Mouse (Mus musculus) Patski (cell line): ENCODE measurements around the gene Dennd4a. TPM values are rescaled to one million over a fixed set of nuclear protein-coding genes. Genes with fewer than 3 reads are reported as not detected.

Experiments
- ATAC-seq: fragments of 100-300 bp; one replicate; pipeline ENCODE4 v1.8.0; 2021
- CTCF ChIA-PET: fragments of 350-600 bp; sonication (Branson Sonifier 250); formaldehyde crosslinking; loops from one replicate; lab custom pipeline; 2022; ENCODE audit warnings: inconsistent platforms; lab: Charles Lee
- POLR2A ChIA-PET: fragments of 350-600 bp; sonication (Branson Sonifier 250); formaldehyde crosslinking; loops from one replicate; lab custom pipeline; 2022; ENCODE audit warnings: antibody characterized with exemption, inconsistent platforms; lab: Charles Lee
- DNase-seq: peaks from one replicate; pipeline ENCODE4 v3.0.0-alpha.2; 2011; ENCODE audit warnings: low read depth, low spot score
- H3K27me3 ChIP-seq: fragments of 371-371 bp; one replicate; pipeline ENCODE4 v1.5.1; 2021
- CTCF ChIP-seq: fragments of 100-300 bp; IDR thresholded peaks from one replicate; pipeline ENCODE4 v1.5.1; 2021
- in situ Hi-C: fragments of 300-500 bp; cut with MboI; formaldehyde crosslinking; loops from 3 replicates; pipeline ENCODE4 v1.11.1; 2018; ENCODE audit warnings: low pct_unique_long_range_greater_than_20kb, mixed read lengths
- polyA plus RNA-seq: library from polyadenylated mRNA; unstranded; gene quantifications from one replicate; pipeline ENCODE4 v1.2.3, GENCODE M21; 2021

The Dennd4a gene
- polyA plus RNA-seq, 1 experiment from 2014 or later = 9.0 TPM

DNA sequence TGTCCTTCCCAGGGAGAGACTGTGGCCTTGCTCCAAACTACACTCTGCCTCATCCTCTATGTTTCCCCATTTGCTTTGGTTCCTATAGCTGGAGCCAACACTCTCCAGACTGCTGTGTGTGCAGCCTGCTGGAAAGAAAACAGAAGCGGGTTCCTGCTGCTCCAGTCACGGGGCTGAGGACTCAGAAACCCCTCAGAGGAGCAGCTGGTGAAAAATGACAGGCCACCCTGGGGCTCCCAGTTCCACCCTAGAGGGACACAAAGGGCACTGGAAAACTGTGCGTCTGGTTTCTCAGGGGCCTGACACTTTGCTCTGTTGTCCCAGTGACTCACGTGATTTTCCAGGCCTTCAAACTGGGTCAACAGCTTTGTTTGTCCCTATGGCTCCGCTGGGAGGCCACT lies 36.7 kb upstream of the Dennd4a start:
- ChIA-PET CTCF (interaction anchor here (0.8 to 3.1 kb wide), 5 partner anchors 10 to 427 kb away, joined by 3 to 6 read pairs (median 3); no protein-coding TSS in a partner anchor), POLR2A (interaction anchor here (0.7 to 1.3 kb wide), 2 partner anchors 8 to 130 kb away, joined by 3 to 5 read pairs; no protein-coding TSS in a partner anchor)
- in situ Hi-C loops = no loop called here
- no peak for DNase-seq
- TF ChIP-seq CTCF = no peak
- ATAC-seq = no peak
- no peaks in the 10 kb centered on the region for H3K27me3 ChIP-seq

DNA sequence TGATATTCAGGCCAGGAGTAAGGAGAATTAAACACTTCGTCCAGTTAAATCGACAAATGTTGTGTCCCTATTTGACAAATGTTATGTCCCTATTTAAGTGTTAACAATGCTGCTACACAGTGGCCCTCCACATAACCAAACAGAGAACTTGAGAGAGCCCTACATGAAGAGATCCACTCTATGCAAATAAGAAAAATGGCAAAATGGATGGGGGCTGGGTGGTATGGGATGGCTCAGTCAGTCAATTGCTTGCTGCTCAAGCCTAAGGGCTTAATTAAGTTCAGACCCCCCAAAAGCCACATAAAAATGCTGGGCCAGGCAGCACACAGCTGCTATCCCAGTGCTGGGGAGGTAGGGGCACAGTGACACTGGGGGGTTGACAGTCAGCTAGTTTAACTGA lies 36.3 kb upstream of the Dennd4a start:
- in situ Hi-C loops = loop anchor here (5.0 kb wide), 1 partner anchor 428 kb away; no protein-coding TSS in a partner anchor
- no peaks in the 10 kb centered on the region for H3K27me3 ChIP-seq
- ATAC-seq (no peak), DNase-seq (no peak)
- ChIA-PET CTCF (interaction anchor here (1.2 to 3.1 kb wide), 2 partner anchors 10 to 427 kb away, joined by 3 to 6 read pairs; no protein-coding TSS in a partner anchor), POLR2A (interaction anchor here (1.3 kb wide), 1 partner anchor 131 kb away, joined by 3 read pairs; no protein-coding TSS in a partner anchor)
- no peak for TF ChIP-seq CTCF

DNA sequence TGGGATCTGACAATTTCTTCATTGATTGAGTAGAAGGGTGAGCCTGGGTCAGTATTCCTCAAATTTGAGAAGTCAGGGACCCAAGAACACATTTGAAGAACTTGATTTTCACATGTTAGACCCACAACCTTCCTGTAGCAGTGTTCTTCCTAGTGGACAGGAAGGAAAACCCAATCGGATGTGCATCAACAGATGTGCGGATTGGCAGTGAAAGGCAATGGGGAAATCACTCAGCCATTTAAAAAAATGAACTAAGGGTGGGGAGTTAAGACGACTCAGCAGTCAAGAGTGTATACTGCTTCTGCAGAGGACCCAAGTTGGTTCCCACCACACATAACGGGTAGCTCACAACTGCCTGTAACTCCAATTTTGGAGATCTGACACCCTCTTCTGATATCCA lies 35.6 kb upstream of the Dennd4a start:
- POLR2A ChIA-PET = interaction anchor here (0.7 kb wide), 1 partner anchor 39 kb away, joined by 6 read pairs; no protein-coding TSS in a partner anchor
- DNase-seq (no peak), ATAC-seq (no peak)
- CTCF ChIA-PET = interaction anchor here (1.2 to 3.1 kb wide), 3 partner anchors 10 to 428 kb away, joined by 3 to 6 read pairs (median 4); no protein-coding TSS in a partner anchor
- H3K27me3 ChIP-seq = no peaks in the 10 kb centered on the region
- no peak for TF ChIP-seq CTCF
- in situ Hi-C loops = loop anchor here (5.0 kb wide), 1 partner anchor 428 kb away; no protein-coding TSS in a partner anchor

DNA sequence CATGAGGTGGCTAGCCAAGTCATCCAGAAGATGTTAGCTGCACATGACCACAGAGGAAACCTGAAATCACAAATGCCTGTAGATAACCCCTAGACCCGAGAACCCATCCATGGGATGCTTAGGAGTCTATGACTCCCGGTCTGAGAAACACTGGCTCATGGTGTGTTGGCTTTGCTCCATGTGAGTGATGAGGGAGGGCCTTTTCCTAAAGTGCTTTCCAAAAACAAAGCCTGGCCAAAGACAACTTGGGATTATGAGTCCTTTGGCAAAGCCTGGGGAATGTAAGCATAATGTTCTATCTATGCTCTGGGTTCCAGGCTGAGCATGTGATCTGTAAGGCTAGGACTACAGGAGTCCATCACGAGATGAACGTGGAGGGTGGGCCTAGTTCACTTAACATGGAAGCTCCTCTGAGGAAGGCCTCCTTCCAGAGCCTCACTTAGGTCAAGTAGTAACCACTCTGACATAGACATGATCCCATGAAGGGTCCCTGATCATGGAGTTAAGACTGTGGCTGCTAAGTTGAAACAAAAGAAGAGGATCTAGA lies 33.6 kb upstream of the Dennd4a start:
- TF ChIP-seq CTCF = no peak
- ATAC-seq (no peak), DNase-seq (no peak)
- POLR2A ChIA-PET = no interaction called here
- no peaks in the 10 kb centered on the region for H3K27me3 ChIP-seq
- in situ Hi-C loops = loop anchor here (5.0 kb wide), 1 partner anchor 430 kb away; no protein-coding TSS in a partner anchor
- CTCF ChIA-PET = no interaction called here

DNA sequence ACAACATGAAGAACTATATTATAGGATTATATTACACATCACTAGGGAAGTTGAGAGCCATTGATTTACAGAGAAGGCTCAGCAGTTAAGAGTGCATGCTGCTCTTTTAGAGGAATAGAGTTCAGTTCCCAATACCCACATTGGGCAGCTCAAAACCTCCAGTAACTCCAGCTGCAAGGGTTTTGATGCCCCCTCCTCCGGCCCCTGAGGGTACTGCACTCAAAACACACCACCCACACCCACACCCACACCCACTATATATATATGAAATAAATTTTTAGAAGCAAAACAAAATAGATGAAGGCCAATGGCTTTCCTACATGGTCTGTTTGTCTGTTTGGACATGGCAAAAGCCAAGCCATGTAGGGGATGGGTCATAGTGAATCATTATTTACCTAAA lies 33.0 kb upstream of the Dennd4a start:
- DNase-seq (no peak), ATAC-seq (no peak)
- in situ Hi-C loops = loop anchor here (5.0 kb wide), 1 partner anchor 431 kb away; no protein-coding TSS in a partner anchor
- no peaks in the 10 kb centered on the region for H3K27me3 ChIP-seq
- POLR2A ChIA-PET = interaction anchor here (1.0 kb wide), 1 partner anchor 504 kb away, joined by 4 read pairs; no protein-coding TSS in a partner anchor
- CTCF ChIA-PET = interaction anchor here (0.9 kb wide), 1 partner anchor 108 kb away, joined by 3 read pairs; no protein-coding TSS in a partner anchor
- no peak for TF ChIP-seq CTCF

DNA sequence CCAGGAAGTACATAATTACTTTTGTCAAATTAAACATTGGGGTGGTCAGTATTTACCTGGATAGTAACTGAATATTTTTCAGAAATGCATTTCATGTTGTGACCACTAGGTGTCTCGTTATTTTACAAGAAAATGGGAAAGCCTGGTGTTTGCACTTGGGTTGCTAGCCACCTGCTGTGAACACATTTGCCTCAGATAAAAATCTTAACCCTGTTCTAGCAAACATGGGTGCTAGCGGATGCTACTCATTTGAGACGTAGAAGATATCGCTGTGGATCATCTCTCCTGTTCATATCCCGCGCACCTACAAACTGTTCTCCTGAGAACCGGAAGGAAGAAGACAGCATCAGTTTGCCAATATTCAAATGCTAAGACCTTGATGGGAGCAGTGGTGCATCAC lies 31.5 kb upstream of the Dennd4a start:
- peak; percentile 67 for TF ChIP-seq CTCF
- no peak for ATAC-seq
- DNase-seq = no peak
- ChIA-PET POLR2A (no interaction called here), CTCF (interaction anchor here (0.9 to 1.4 kb wide), 2 partner anchors 10 to 435 kb away, joined by 3 read pairs; no protein-coding TSS in a partner anchor)
- in situ Hi-C loops = loop anchor here (5.0 kb wide), 1 partner anchor 432 kb away; no protein-coding TSS in a partner anchor
- no peaks in the 10 kb centered on the region for H3K27me3 ChIP-seq

DNA sequence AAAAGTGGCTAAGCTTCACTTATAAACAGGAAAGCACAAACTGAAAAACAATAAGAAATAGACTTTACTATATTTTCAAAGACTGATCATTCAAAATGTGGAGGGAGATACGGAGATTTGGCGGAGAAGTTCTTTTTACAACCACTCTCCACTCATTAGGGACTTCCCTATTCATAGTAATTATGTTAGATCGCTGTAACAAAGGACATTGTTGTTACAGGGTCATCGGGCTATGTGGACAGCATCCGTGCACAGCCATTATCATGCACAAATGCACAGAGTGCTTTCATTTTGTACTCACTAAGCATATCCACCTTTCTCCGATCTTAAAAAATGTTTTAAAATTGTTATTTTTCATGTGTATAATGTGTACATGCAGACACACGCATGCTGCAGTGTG lies 27.6 kb upstream of the Dennd4a start:
- POLR2A ChIA-PET = no interaction called here
- CTCF ChIA-PET = no interaction called here
- no peak for TF ChIP-seq CTCF
- no peaks in the 10 kb centered on the region for H3K27me3 ChIP-seq
- no peak for ATAC-seq
- no peak for DNase-seq
- in situ Hi-C loops = no loop called here

DNA sequence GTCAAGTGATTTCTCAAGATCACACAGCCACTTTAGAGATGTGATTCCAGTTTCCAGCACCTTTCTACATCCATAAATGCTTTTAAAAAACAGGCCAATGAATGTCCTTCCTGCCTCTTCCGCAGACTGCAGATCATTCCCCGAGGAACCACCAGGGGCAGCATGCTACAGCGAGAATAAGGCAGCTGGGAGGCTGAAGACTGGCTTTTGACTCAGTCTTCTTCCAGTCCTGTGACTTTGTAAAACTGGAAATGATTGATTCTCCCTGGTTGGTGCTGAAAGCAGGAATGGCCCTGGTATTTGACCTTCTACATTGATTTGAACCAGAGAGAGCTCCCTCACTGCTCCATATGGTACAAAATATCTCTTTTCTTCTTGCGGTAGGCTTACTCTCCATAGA lies 26.3 kb upstream of the Dennd4a start:
- POLR2A ChIA-PET = no interaction called here
- ATAC-seq = no peak

DNA sequence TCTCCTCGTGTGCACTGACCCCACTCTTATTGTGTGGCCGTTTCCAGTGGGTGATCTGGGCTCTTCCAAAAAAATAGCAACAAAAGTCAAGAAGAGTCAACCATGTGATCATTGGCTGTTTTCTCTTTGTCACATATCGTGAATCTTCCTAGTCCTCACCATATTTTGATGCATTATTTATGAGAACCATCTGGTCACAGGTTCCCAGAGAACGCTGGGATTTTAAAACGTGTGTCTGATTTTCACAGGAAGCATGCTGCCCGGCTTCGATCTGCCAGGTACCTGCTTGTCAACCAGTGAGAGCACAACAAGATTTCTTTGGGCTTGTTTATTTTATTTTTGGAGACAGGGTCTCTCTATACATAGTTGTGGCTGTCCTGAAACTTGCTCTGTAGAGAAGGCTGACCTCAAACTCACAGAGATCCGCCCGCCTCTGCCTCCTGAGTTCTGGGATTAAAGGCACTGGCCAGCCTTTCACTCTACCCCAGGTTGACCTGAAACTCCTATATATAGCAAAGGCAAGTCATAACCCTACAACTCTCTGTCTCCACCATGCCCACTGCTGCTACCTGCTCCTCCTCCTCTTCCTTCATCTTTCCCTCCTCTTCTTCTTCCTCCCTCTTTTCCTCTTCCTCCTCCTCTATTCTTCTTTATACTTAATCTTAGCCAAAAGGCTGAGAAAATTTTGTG lies 24.8 kb upstream of the Dennd4a start:
- H3K27me3 ChIP-seq = no peaks in the 10 kb centered on the region
- in situ Hi-C loops = no loop called here
- no peak for ATAC-seq
- ChIA-PET CTCF (interaction anchor here (1.6 kb wide), 1 partner anchor 27 kb away, joined by 4 read pairs; no protein-coding TSS in a partner anchor), POLR2A (no interaction called here)
- no peak for TF ChIP-seq CTCF
- DNase-seq = no peak

More for the DNA sequence above, 26.3 kb upstream of the Dennd4a start:
- in situ Hi-C loops = no loop called here
- peak; percentile 93 for TF ChIP-seq CTCF
- CTCF ChIA-PET = interaction anchor here (0.8 to 1.7 kb wide), 11 partner anchors 10 to 165 kb away, joined by 3 to 5 read pairs (median 4); no protein-coding TSS in a partner anchor
- H3K27me3 ChIP-seq = no peaks in the 10 kb centered on the region
- DNase-seq = no peak

DNA sequence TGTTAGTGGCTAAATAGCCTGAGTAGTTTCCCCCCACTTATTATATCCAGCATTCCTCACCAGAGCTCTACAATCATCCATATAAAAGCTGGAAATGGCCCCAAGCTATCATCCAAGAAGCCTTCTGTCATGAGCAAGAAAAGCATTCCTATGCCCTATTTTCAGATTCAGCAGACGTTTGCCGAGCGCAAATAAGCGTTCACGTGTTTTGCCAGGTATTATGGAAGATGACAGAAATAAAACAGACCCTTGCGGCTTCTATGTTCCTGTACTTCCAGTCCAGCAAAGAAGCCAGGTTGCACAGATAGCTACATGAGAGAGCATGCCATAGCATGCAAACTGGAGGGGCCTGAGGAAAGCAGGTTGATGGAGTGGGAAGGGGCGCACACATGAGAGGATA lies 23.1 kb upstream of the Dennd4a start:
- POLR2A ChIA-PET = no interaction called here
- TF ChIP-seq CTCF = no peak
- H3K27me3 ChIP-seq = no peaks in the 10 kb centered on the region
- ATAC-seq (no peak), DNase-seq (no peak)
- CTCF ChIA-PET = no interaction called here
- in situ Hi-C loops = no loop called here
